Mouse (Mus musculus): ENCODE measurements around the gene Grk2. TPM values are rescaled to one million over a fixed set of nuclear protein-coding genes. Genes with fewer than 3 reads are reported as not detected.
A peak's percentile ranks its signal among the peaks of the same experiment; 100 is the strongest.

Gene Grk2
- 53.7 and 55.0 TPM in 2 replicates for polyA plus RNA-seq (2021; fragmentation: Nextera tagmentation)
- long read RNA-seq, experiment 1, partial matches to known transcripts: 14 of 49 reads
- long read RNA-seq, experiment 1, other reads (novel, unspliced or antisense): 31 of 49 reads
- long read RNA-seq, experiment 2, transcript Grk2-202 (21 exons, 3,376 nt): major isoform, 28 of 93 reads
- long read RNA-seq, experiment 2, partial matches to known transcripts: 48 of 93 reads
- long read RNA-seq, experiment 2, other reads (novel, unspliced or antisense): 17 of 93 reads

DNA sequence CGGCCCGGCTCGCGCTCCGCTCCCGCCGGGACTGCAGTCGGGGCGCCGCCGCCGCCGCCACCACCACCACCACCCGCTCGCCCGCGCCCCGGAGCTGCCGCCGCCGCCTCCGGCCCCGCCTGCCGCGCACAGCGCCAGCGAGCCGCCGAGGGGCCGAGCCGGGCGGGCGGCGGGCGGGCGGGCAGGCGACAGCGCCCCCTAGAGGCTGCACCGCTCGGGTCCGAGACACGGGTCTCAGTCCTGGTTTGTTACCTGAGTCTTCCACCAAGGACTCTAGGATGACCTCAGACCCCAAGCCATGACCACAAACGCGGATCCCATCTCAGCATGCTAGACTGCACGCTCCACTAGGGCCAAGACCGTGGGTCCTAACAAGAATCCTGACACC lies at the start of gene Grk2:
TSS of gene Grk2 (minus strand) at position 33 of the 388 bp plus-strand sequence.

DNA sequence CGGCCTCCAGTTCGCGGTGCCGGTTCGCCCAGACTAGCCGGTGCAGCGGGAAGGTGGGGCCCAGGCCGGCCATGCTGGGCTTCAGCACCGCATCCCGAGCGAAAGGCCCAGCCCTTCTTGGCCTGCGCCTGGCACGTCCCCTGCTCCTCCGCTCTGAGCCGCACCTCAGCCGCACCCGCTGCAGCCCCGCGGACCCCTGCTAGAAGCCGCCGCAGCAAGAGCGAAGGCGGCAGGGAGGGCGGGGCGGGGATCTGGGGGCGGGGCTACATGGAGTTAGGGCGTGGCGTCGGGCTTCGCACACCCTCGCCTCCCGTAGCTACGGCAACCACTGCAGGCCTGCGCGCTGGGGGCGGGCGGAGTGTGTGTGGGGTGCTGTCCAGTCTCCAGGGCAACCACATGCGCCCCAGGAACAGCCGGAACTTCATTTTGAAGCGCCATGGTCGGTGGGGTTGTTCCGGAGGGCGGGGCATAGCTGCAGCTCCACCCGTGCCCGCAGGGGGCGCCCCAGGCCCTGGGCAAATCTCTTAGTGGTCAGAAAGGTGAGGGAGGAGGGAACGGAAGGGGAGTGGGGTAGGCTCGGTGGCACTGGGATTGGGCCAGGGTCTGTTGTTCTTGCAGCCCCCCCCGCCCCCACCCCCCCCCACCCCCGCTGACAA lies 23.0 kb downstream of the Grk2 start, which contains the start of gene Ankrd13d:
TSS of gene Ankrd13d (minus strand) at position 240 of the 656 bp plus-strand sequence.

DNA sequence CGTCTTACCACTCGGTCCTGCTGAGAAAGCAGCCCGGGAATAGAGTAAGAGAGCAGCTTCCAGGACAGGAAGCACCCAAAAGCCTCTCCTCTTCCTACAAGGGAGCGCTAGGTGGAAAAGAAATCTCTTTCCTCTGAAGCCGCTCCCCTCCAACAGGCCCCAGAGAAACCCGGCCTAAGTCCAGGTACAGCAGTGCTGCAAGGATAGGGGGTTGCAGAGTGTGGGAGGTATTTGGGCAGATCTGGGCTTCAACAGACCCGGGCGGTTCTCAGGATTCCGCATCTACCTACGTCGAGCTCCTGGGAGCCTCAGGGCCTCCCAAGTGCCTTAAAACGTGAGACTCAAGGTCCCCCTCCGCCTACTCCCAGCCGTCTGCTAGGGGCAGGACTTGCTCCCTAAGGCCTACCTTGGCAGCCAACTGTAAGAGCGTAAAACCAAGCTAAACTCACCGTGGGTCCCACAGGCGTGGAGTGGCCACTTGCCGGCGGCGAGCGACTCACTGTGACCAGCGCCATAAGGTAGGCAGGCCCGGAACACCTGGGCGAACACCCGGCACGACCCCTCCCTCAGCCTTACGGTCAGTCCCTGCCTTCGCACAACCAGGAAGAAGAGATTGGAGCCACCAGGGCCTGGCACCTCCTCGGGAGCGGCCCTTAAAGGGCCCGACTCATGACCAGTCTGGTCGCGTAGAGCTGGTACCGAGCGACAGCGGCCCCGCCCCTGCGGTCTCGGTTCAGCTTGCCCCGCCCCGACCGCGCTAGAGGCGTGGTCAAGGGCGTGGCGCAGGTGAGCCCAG lies 37.3 kb downstream of the Grk2 start, which contains the start of gene Ssh3:
TSS of gene Ssh3 (minus strand) at position 615 of the 796 bp plus-strand sequence.

Small RNAs within 50 kb of the gene (microRNA-seq; reads per million reads assigned to microRNA genes)
- 8.4 reads per million, percentile 28 among the genes with 10 or more reads in this experiment for gene Mir6985

Other genes with a start within 250 kb of the Grk2 start
- not detected in 2 replicates for gene Gstp3, start 246.7 kb downstream of the Grk2 start, polyA plus RNA-seq (2021; fragmentation: Nextera tagmentation)
- gene Cabp2, start 224.6 kb downstream of the Grk2 start, polyA plus RNA-seq (2021; fragmentation: Nextera tagmentation): not detected in 2 replicates
- gene Cdk2ap2, start 209.0 kb downstream of the Grk2 start, polyA plus RNA-seq (2021; fragmentation: Nextera tagmentation): 59.8 and 62.1 TPM in 2 replicates
- gene Pitpnm1, start 206.2 kb downstream of the Grk2 start, polyA plus RNA-seq (2021; fragmentation: Nextera tagmentation): 52.0 and 59.9 TPM in 2 replicates
- 204 and 212 TPM in 2 replicates for gene Aip, start 180.4 kb downstream of the Grk2 start, polyA plus RNA-seq (2021; fragmentation: Nextera tagmentation)
- gene Gpr152, start 166.4 kb downstream of the Grk2 start, polyA plus RNA-seq (2021; fragmentation: Nextera tagmentation): not detected in 2 replicates
- 0.04 TPM in 1 of 2 replicates, not detected in the other for gene Cabp4, start 162.2 kb downstream of the Grk2 start, polyA plus RNA-seq (2021; fragmentation: Nextera tagmentation)
- gene Coro1b, start 157.6 kb downstream of the Grk2 start, polyA plus RNA-seq (2021; fragmentation: Nextera tagmentation): 101 and 105 TPM in 2 replicates
- 1.2 and 2.0 TPM in 2 replicates for gene Ptprcap, start 152.6 kb downstream of the Grk2 start, polyA plus RNA-seq (2021; fragmentation: Nextera tagmentation)
- gene Rps6kb2, start 142.9 kb downstream of the Grk2 start, polyA plus RNA-seq (2021; fragmentation: Nextera tagmentation): 7.5 and 9.5 TPM in 2 replicates
- gene Carns1, start 130.7 kb downstream of the Grk2 start, polyA plus RNA-seq (2021; fragmentation: Nextera tagmentation): 2.8 and 2.9 TPM in 2 replicates
- gene Tbc1d10c, start 114.9 kb downstream of the Grk2 start, polyA plus RNA-seq (2021; fragmentation: Nextera tagmentation): 0.19 TPM in 1 of 2 replicates, not detected in the other
- gene Ppp1ca, start 114.2 kb downstream of the Grk2 start, polyA plus RNA-seq (2021; fragmentation: Nextera tagmentation): 345 and 357 TPM in 2 replicates
- 5.9 and 6.0 TPM in 2 replicates for gene Rad9a, start 104.6 kb downstream of the Grk2 start, polyA plus RNA-seq (2021; fragmentation: Nextera tagmentation)
- gene Clcf1, start 92.0 kb downstream of the Grk2 start, polyA plus RNA-seq (2021; fragmentation: Nextera tagmentation): 0.18 and 0.26 TPM in 2 replicates
- not detected in 2 replicates for gene AC109138.7, start 91.9 kb downstream of the Grk2 start, polyA plus RNA-seq (2021; fragmentation: Nextera tagmentation)
- 27.9 and 28.1 TPM in 2 replicates for gene Pold4, start 74.3 kb downstream of the Grk2 start, polyA plus RNA-seq (2021; fragmentation: Nextera tagmentation)
- gene Ssh3, start 37.0 kb downstream of the Grk2 start, polyA plus RNA-seq (2021; fragmentation: Nextera tagmentation): 4.5 and 4.9 TPM in 2 replicates
- 37.6 and 39.0 TPM in 2 replicates for gene Ankrd13d, start 23.1 kb downstream of the Grk2 start, polyA plus RNA-seq (2021; fragmentation: Nextera tagmentation)
- gene Kdm2a, start 92.1 kb upstream of the Grk2 start, polyA plus RNA-seq (2021; fragmentation: Nextera tagmentation): 13.0 and 15.2 TPM in 2 replicates
- gene Rhod, start 133.2 kb upstream of the Grk2 start, polyA plus RNA-seq (2021; fragmentation: Nextera tagmentation): 0.80 and 2.6 TPM in 2 replicates
- 15.0 and 15.7 TPM in 2 replicates for gene Syt12, start 171.2 kb upstream of the Grk2 start, polyA plus RNA-seq (2021; fragmentation: Nextera tagmentation)
- not detected in 2 replicates for gene 2010003K11Rik, start 192.4 kb upstream of the Grk2 start, polyA plus RNA-seq (2021; fragmentation: Nextera tagmentation)
- 21.2 TPM in 2 replicates for gene Pcx, start 204.2 kb upstream of the Grk2 start, polyA plus RNA-seq (2021; fragmentation: Nextera tagmentation)

Data from layer of hippocampus, adult 6 months (tissue).